Mouse (Mus musculus): ENCODE measurements around the gene Adamts9. TPM values are rescaled to one million over a fixed set of nuclear protein-coding genes. Genes with fewer than 3 reads are reported as not detected.

The Adamts9 gene
- polyA plus RNA-seq, 1 experiment, result not detected

- no peak for TF ChIP-seq GATA1 (IDR thresholded peaks at IDR 0.05; ENCODE audit: low read length)
Measured at GRCm38 (mm10) chr6:92882446-92882845, 60.8 kb downstream of the Adamts9 start.

GRCm38 (mm10) chr6:92879700-92880265, 63.5 kb downstream of the Adamts9 start:
- no peak for TF ChIP-seq GATA1 (IDR thresholded peaks at IDR 0.05; ENCODE audit: low read length)

- no peak for TF ChIP-seq GATA1 (IDR thresholded peaks at IDR 0.05; ENCODE audit: low read length)
Measured at GRCm38 (mm10) chr6:92878771-92879170, 64.5 kb downstream of the Adamts9 start.

- TF ChIP-seq GATA1 (IDR thresholded peaks at IDR 0.05; ENCODE audit: low read length), result no peak
Measured at GRCm38 (mm10) chr6:92877236-92877635, 66.1 kb downstream of the Adamts9 start.

- TF ChIP-seq GATA1 (IDR thresholded peaks at IDR 0.05; ENCODE audit: low read length), result no peak
Measured at GRCm38 (mm10) chr6:92876121-92876520, 67.2 kb downstream of the Adamts9 start.

- no peak for TF ChIP-seq GATA1 (IDR thresholded peaks at IDR 0.05; ENCODE audit: low read length)
Measured at GRCm38 (mm10) chr6:92875340-92875739, 68.0 kb downstream of the Adamts9 start.

GRCm38 (mm10) chr6:92874854-92875253, 68.4 kb downstream of the Adamts9 start:
- TF ChIP-seq GATA1 (IDR thresholded peaks at IDR 0.05; ENCODE audit: low read length), result no peak

GRCm38 (mm10) chr6:92872766-92873165, 70.5 kb downstream of the Adamts9 start:
- TF ChIP-seq GATA1 (IDR thresholded peaks at IDR 0.05; ENCODE audit: low read length), result no peak

GRCm38 (mm10) chr6:92871813-92872212, 71.5 kb downstream of the Adamts9 start:
- no peak for TF ChIP-seq GATA1 (IDR thresholded peaks at IDR 0.05; ENCODE audit: low read length)

GRCm38 (mm10) chr6:92869582-92870219, 73.6 kb downstream of the Adamts9 start:
- TF ChIP-seq GATA1 (IDR thresholded peaks at IDR 0.05; ENCODE audit: low read length), result no peak

GRCm38 (mm10) chr6:92869089-92869581, 74.2 kb downstream of the Adamts9 start, which contains the start of gene Gm15737:
Gm15737 (plus strand) TSS chr6:92869357.
- TF ChIP-seq GATA1 (IDR thresholded peaks at IDR 0.05; ENCODE audit: low read length), result no peak

- TF ChIP-seq GATA1 (IDR thresholded peaks at IDR 0.05; ENCODE audit: low read length), result no peak
Measured at GRCm38 (mm10) chr6:92862599-92862998, 80.7 kb downstream of the Adamts9 start.

GRCm38 (mm10) chr6:92860285-92860912, 82.9 kb downstream of the Adamts9 start:
- TF ChIP-seq GATA1 (IDR thresholded peaks at IDR 0.05; ENCODE audit: low read length), result no peak

- no peak for TF ChIP-seq GATA1 (IDR thresholded peaks at IDR 0.05; ENCODE audit: low read length)
Measured at GRCm38 (mm10) chr6:92858721-92859510, 84.4 kb downstream of the Adamts9 start.

GRCm38 (mm10) chr6:92857761-92858160, 85.5 kb downstream of the Adamts9 start:
- no peak for TF ChIP-seq GATA1 (IDR thresholded peaks at IDR 0.05; ENCODE audit: low read length)

- no peak for TF ChIP-seq GATA1 (IDR thresholded peaks at IDR 0.05; ENCODE audit: low read length)
Measured at GRCm38 (mm10) chr6:92854873-92855272, 88.4 kb downstream of the Adamts9 start.
